Mouse (Mus musculus) brain, embryonic 14.5 days (tissue): ENCODE results near the gene Btrc.

Experiments
- CTCF ChIP-seq: fragments of 200-500 bp; IDR thresholded peaks from 2 replicates; pipeline ENCODE4 v1.5.1; 2012; ENCODE audit warnings: inconsistent platforms, mild to moderate bottlenecking, moderate library complexity, borderline replicate concordance; ENCODE audit not compliant: insufficient read depth, insufficient read length; ENCODE audit errors: extremely low read depth
- POLR2A ChIP-seq: fragments of 200-500 bp; IDR thresholded peaks from 2 replicates; pipeline ENCODE4 v1.6.1; 2012; ENCODE audit warnings: mild to moderate bottlenecking, inconsistent platforms, borderline replicate concordance; ENCODE audit not compliant: poor library complexity, insufficient read depth, insufficient read length, severe bottlenecking; ENCODE audit errors: extremely low read depth

DNA sequence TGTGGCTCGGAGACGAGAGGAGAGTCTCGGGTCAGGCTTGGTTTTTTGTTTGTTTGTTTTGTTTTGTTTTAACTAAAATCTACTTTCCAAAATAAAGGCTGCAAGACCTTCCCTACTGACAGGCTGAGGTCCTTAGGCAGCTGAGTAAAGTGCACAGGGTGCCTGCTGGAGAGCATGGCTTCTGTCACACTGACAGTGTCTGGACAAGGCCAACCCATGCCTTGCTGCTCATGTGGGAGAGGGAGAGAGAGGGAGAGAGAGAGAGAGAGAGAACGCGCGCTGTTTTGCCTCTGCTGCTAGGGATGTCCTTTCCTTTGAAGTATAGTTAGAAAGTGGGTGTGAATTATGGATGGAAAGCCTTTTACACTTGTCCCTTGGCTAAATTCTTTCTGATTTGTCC is 168.0 kb downstream of the Btrc start:
- TF ChIP-seq CTCF (no peak), POLR2A (no peak)
